Mouse (Mus musculus) CH12F3 (cell line): ENCODE measurements around the gene Tsga13.

Experiments
- in situ Hi-C: fragments of 300-500 bp; cut with MboI; formaldehyde crosslinking; loops from 2 replicates; pipeline ENCODE4 v1.14.3; 2020; ENCODE audit warnings: low sequenced_read_pairs

The Tsga13 gene

DNA sequence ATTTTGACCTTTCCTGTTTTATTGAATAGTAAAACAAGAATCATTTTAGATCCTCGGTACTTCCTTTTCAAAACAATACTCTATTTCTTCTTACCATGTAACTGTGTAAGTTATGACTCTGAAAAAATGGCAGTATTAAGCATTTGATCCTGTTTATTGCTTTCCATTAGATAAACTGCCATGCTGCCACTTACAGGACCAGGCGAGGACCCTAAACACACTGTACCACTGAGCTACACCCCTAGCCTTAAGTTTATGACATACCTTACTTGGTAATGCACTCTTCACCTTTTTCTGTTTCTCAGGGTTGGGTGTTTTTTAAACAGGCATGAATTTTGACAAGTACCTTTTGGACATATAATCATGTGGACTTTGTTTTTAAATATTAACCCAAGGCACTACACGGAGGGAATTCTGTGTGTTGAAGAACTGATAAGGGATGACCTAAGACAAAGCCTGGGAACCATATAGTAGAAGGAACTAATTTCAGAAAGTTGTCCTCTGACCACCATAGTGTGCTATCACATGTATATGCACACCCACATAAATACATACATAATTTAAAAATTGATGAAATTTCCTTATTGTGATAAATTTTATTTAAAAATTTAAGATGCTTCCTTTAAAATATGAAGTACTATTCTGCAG lies 50.2 kb downstream of the Tsga13 start:
- in situ Hi-C loops, result no loop called here

DNA sequence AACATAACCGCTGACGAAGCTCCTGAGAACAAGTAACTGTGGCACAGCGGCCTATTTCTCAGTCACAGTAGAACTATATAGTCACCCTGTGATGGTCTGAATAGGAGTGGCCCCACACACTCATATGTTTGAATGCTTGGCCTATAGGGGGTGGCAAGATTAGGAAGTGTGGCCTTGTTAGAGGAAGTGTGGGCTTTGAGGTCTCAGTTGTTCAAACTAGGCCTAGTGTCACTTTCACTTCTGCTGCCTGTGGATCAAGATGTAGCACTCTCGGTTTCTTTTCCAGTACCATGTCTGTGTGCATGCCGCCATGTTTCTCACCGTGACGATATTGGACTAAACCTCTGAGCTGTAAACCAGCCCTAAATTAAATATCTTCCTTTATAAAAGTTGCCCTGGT lies 59.4 kb downstream of the Tsga13 start:
- in situ Hi-C loops, result no loop called here

DNA sequence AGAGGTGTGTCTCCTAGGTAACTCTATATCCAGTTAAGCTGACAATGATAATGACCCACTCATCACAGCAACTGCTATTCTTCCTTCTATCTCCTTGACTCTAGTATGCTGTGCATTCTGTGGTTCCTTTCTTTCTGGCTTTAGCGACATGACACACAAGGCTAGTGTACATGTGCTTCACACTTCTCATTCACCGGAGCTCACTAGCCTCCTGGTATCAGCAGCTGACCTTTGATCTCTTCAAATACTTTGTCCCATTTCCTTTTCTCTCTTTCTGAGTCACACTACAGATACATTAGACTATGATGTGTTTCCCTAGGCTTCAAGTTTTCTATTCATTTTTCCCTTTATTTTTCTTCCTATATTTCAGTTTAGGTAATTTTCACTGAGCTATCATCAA lies 60.2 kb downstream of the Tsga13 start:
- in situ Hi-C loops, result no loop called here

DNA sequence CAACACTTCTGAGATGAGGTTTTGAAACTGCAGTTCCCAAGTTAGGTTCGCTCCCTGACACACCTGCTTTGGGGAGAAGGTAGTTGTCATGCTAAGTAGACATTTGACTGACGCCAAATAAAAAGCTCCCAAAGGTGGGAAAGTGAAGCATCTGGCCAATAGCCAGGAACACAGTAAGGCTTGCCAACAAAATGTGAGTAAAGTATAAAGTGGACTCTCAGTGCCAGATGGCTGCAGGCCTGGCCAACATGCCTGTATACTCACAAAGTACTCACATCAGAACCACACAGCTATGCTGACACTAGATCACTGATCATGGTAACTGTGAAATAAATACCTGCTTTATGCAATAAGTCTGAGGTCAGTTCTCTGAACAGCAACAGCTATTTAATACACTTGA lies 65.6 kb downstream of the Tsga13 start:
- in situ Hi-C loops, result no loop called here
